Comparison of ENCODE assay signal across 9 mouse cellular contexts in the genomic region with DNA sequence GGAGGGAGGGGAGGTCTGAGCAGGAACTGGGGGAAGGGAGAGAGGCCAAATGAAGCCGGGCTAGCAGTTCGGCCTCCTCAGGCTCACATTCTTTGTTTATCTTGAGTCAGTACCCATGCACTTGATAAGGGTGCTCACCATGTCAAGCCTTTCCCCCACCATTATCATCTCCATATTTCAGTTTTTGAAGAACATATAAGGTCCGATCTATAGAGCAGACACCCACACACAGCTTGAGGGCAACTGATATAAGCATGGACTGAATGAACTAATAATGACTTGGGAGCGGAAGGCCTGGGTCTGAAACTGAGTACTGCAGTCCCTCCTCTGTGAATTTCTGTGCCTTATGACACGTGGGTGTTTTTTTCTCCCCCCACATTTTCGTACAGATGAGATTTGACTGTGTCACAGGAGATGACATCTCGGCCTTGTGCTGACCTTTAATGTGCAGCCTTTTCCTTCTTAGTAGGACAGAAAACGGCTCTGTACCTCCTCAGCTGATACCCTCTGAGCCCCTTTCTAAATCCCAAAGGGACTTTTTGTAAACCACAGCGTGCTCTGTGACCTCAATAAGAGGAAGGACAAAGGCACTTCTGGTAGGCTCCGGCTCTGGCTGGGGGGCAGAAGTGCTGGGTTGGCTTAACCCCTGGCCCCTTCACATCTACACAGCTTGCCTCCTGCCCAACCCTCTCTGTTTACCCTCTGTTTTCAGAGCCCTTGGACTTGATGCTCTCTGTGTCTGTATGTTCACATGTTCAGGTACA. TPM values are rescaled to one million over a fixed set of nuclear protein-coding genes. Genes with fewer than 3 reads are reported as not detected.
A peak's percentile ranks its signal among the peaks of the same experiment; 100 is the strongest.
DNase-seq lines count a peak whose midpoint lies in the region; ATAC-seq and TF ChIP-seq lines count a peak whose summit lies in the region.
"Had no signal": no experiment of that assay in that cellular context is flagged by ENCODE, and none has a peak within 500 bp of the region (broad histone marks: within the 10 kb centered on the region; RNA-seq: fewer than 3 reads in every experiment).

No protein-coding gene starts in this region.

- no peak for TF ChIP-seq CTCF in lung, embryonic 14.5 days (IDR thresholded peaks at IDR 0.05; ENCODE audit: low read depth)

- H3K27ac ChIP-seq in forebrain, embryonic 10.5 days: peak overlapping the region; percentile 65
- no peak overlapping the region for H3K27ac ChIP-seq in forebrain, embryonic 16.5 days (ENCODE audit: low read length)
- no peak overlapping the region for H3K27ac ChIP-seq in lung, embryonic 14.5 days (ENCODE audit: low read depth)
- no peak overlapping the region for H3K27ac ChIP-seq in forebrain, embryonic 15.5 days (replicated peaks)
- H3K27ac ChIP-seq: neural tube, embryonic 13.5 days had no signal

- peaks cover 24% of the 10 kb centered on the region for H3K27me3 ChIP-seq in forebrain, embryonic 10.5 days (ENCODE audit: poor library complexity, severe bottlenecking)
- no peaks in the 10 kb centered on the region for H3K27me3 ChIP-seq in forebrain, embryonic 16.5 days (replicated peaks; ENCODE audit: control insufficient read depth, insufficient read depth, low read length)
- no peaks in the 10 kb centered on the region for H3K27me3 ChIP-seq in lung, embryonic 14.5 days (ENCODE audit: insufficient read depth, low read length)
- H3K27me3 ChIP-seq in forebrain, embryonic 15.5 days: no peaks in the 10 kb centered on the region
- H3K27me3 ChIP-seq: neural tube, embryonic 13.5 days had no signal

- peaks cover 59% of the 10 kb centered on the region for H3K4me1 ChIP-seq in forebrain, embryonic 10.5 days
- H3K4me1 ChIP-seq in forebrain, embryonic 16.5 days (replicated peaks; ENCODE audit: control insufficient read depth, insufficient read depth, low read length): peaks cover 16% of the 10 kb centered on the region
- peaks cover 10% of the 10 kb centered on the region; the same call in 1 of the 2 replicates for H3K4me1 ChIP-seq in lung, embryonic 14.5 days (ENCODE audit: insufficient read depth)
- peaks cover 32% of the 10 kb centered on the region for H3K4me1 ChIP-seq in forebrain, embryonic 15.5 days

- no peaks in the 10 kb centered on the region for H3K9me3 ChIP-seq in forebrain, embryonic 10.5 days
- H3K9me3 ChIP-seq in forebrain, embryonic 16.5 days (ENCODE audit: control insufficient read depth, low read length): no peaks in the 10 kb centered on the region
- no peaks in the 10 kb centered on the region for H3K9me3 ChIP-seq in lung, embryonic 14.5 days (ENCODE audit: low read depth, low read length)
- no peaks in the 10 kb centered on the region for H3K9me3 ChIP-seq in forebrain, embryonic 15.5 days
- H3K9me3 ChIP-seq: neural tube, embryonic 13.5 days had no signal

- DNase-seq in forebrain, embryonic 10.5 days (ENCODE audit: extremely low spot score, low spot score): no peak
- DNase-seq in lung, embryonic 14.5 days: no peak
- no peak for DNase-seq in lung, postnatal 14 days
- DNase-seq in lung, postnatal 25 days (ENCODE audit: low spot score): no peak

- 31% methylated on average over 10 of the region's 10 CpGs for WGBS in forebrain, embryonic 10.5 days
- 41% methylated on average over 10 of the region's 10 CpGs for WGBS in forebrain, embryonic 16.5 days
- 48% methylated on average over 10 of the region's 10 CpGs for whole genome bisulfite sequencing in lung, embryonic 14.5 days
- 48% methylated on average over 10 of the region's 10 CpGs for WGBS in forebrain, embryonic 15.5 days

- H3K36me3 ChIP-seq in forebrain, embryonic 10.5 days (replicated peaks): no peaks in the 10 kb centered on the region
- H3K36me3 ChIP-seq in forebrain, embryonic 16.5 days (ENCODE audit: control insufficient read depth, insufficient read depth): no peaks in the 10 kb centered on the region
- H3K36me3 ChIP-seq in lung, embryonic 14.5 days (ENCODE audit: insufficient read depth): no peaks in the 10 kb centered on the region
- H3K36me3 ChIP-seq in forebrain, embryonic 15.5 days: no peaks in the 10 kb centered on the region
- H3K36me3 ChIP-seq: neural tube, embryonic 13.5 days had no signal

- H3K4me2 ChIP-seq in forebrain, embryonic 16.5 days (ENCODE audit: low read length): no peak overlapping the region
- H3K4me2 ChIP-seq in lung, embryonic 14.5 days: peak overlapping the region; percentile 1; the same call in 1 of the 2 replicates
- H3K4me2 ChIP-seq in forebrain, embryonic 15.5 days (replicated peaks): no peak overlapping the region
- H3K4me2 ChIP-seq: neural tube, embryonic 13.5 days had no signal

- H3K9ac ChIP-seq in forebrain, embryonic 16.5 days (replicated peaks; ENCODE audit: low read depth, low read length): no peak overlapping the region
- no peak overlapping the region for H3K9ac ChIP-seq in lung, embryonic 14.5 days
- no peak overlapping the region for H3K9ac ChIP-seq in forebrain, embryonic 15.5 days (replicated peaks)
- H3K9ac ChIP-seq: neural tube, embryonic 13.5 days had no signal

- H3K4me3 ChIP-seq in forebrain, embryonic 10.5 days: no peak overlapping the region
- no peak overlapping the region for H3K4me3 ChIP-seq in forebrain, embryonic 16.5 days (replicated peaks; ENCODE audit: low read length)
- no peak overlapping the region for H3K4me3 ChIP-seq in lung, embryonic 14.5 days (ENCODE audit: low read depth, low read length)
- no peak overlapping the region for H3K4me3 ChIP-seq in forebrain, embryonic 15.5 days
- H3K4me3 ChIP-seq: neural tube, embryonic 13.5 days had no signal

- no peak for ATAC-seq in forebrain, embryonic 16.5 days
- ATAC-seq in lung, embryonic 14.5 days (ENCODE audit: insufficient read depth): peak; percentile 33; the same call in 1 of the 2 replicates
- peak; percentile 73 for ATAC-seq in granulocyte monocyte progenitor cell, adult 5-6 weeks (replicated peaks; ENCODE audit: poor library complexity, severe bottlenecking)
- peak; percentile 55 for ATAC-seq in neutrophil, adult 5-6 weeks (ENCODE audit: extremely low read depth, insufficient number of reproducible peaks, low FRiP score, poor library complexity, severe bottlenecking)
- no peak for ATAC-seq in forebrain, embryonic 15.5 days (replicated peaks)

RNA-seq across cellular contexts. Expression of a gene that starts 6.6 kb away (rescaled TPM):
- 0.99 and 1.1 TPM in 2 replicates for polyA plus RNA-seq in forebrain, embryonic 10.5 days (2016; fragmentation: Nextera tagmentation; extraction: Ambion mirVana)
- 3.4 TPM in 2 replicates for polyA plus RNA-seq in forebrain, embryonic 16.5 days (2015; fragmentation: Nextera tagmentation; extraction: Ambion mirVana)
- polyA plus RNA-seq in lung, embryonic 14.5 days (2014; fragmentation: Nextera tagmentation; extraction: Ambion mirVana): 2.3 and 2.6 TPM in 2 replicates
- 12.5 and 15.3 TPM in 2 replicates for total RNA-seq in granulocyte monocyte progenitor cell, adult 5-6 weeks (2014; fragmentation: Nextera tagmentation)
- total RNA-seq in granulocyte monocyte progenitor cell, adult 5-6 weeks (2017): 20.8 TPM in 2 replicates
- 31.4 and 31.9 TPM in 2 replicates for total RNA-seq in neutrophil, adult 5-6 weeks (2017)
- 3.1 TPM in 2 replicates for polyA plus RNA-seq in forebrain, embryonic 15.5 days (2015; fragmentation: Nextera tagmentation; extraction: Ambion mirVana)

Comparison
In these comparisons a context has a peak if more than half of its experiments do, and no peak if none do; other contexts are left out.
1. ATAC-seq: peak in lung, embryonic 14.5 days (single experiment), granulocyte monocyte progenitor cell, adult 5-6 weeks (single experiment) and neutrophil, adult 5-6 weeks (single experiment); none in forebrain, embryonic 16.5 days (single experiment) and forebrain, embryonic 15.5 days (single experiment).